In genomic region chr6:88489026-88489425, GRCm38 (mm10) we compare ENCODE assay signal across 17 mouse cellular contexts.
"Had no signal": no experiment of that assay in that cellular context is flagged by ENCODE, and none has a peak within 500 bp of the region (broad histone marks: within the 10 kb centered on the region; RNA-seq: fewer than 3 reads in every experiment).

No protein-coding gene starts in this region.

- DNase-seq: kidney, adult 2 months; kidney, postnatal 14 days; liver; liver, embryonic 13.5 days; liver, postnatal 0 days; lung, postnatal 14 days; retina, postnatal 1 day; right cerebral cortex, postnatal 4 days; spleen, adult 18-20 months; thymus, postnatal 36 days had no signal

- H3K27ac ChIP-seq: kidney, embryonic 15.5 days; limb, embryonic 12.5 days; liver, embryonic 13.5 days; lung, embryonic 15.5 days; macrophage; midbrain, embryonic 12.5 days; neural tube, embryonic 13.5 days had no signal

- H3K4me3 ChIP-seq: kidney, embryonic 15.5 days; limb, embryonic 12.5 days; liver, embryonic 13.5 days; lung, embryonic 15.5 days; megakaryocyte, embryonic 14.5 days; midbrain, embryonic 12.5 days; neural tube, embryonic 13.5 days had no signal
